Mouse (Mus musculus): ENCODE data around the gene Capn12. TPM values are rescaled to one million over a fixed set of nuclear protein-coding genes. Genes with fewer than 3 reads are reported as not detected.
A peak's percentile ranks its signal among the peaks of the same experiment; 100 is the strongest.

Capn12 gene
- polyA plus RNA-seq, 1 experiment = 0.71 TPM

- Histone ChIP-seq H3K27ac (replicated peaks; ENCODE audit: low read depth, low read length) (peak overlapping the region; percentile 96), H3K4me1 (ENCODE audit: control insufficient read depth, insufficient read depth, insufficient read length, low read length) (peaks cover 69% of the 10 kb centered on the region), H3K4me3 (ENCODE audit: insufficient read depth, low read depth, low read length) (no peak overlapping the region)
Observed at GRCm38 (mm10) chr7:28939418-28940183, 58.4 kb downstream of the Capn12 start.

GRCm38 (mm10) chr7:28941129-28941528, 59.9 kb downstream of the Capn12 start:
- Histone ChIP-seq H3K27ac (replicated peaks; ENCODE audit: low read depth, low read length) (peak overlapping the region; percentile 96), H3K4me1 (ENCODE audit: control insufficient read depth, insufficient read depth, insufficient read length, low read length) (peaks cover 69% of the 10 kb centered on the region), H3K4me3 (ENCODE audit: insufficient read depth, low read depth, low read length) (no peak overlapping the region)

GRCm38 (mm10) chr7:28941542-28941941, 60.3 kb downstream of the Capn12 start:
- H3K4me1 ChIP-seq (ENCODE audit: control insufficient read depth, insufficient read depth, insufficient read length, low read length) = peaks cover 69% of the 10 kb centered on the region
- H3K4me3 ChIP-seq (ENCODE audit: insufficient read depth, low read depth, low read length) = no peak overlapping the region
- H3K27ac ChIP-seq (replicated peaks; ENCODE audit: low read depth, low read length) = peak overlapping the region; percentile 96

Other genes starting within 250 kb of the Capn12 start
- 1.2 and 1.4 TPM in 2 replicates for gene Fbxo27, start 188.6 kb upstream of the Capn12 start, polyA plus RNA-seq (2012; ENCODE audit: insufficient read depth, insufficient read length, missing spikeins)
- gene Fbxo17, start 164.6 kb upstream of the Capn12 start, polyA plus RNA-seq (2012; ENCODE audit: insufficient read depth, insufficient read length, missing spikeins) = 0.71 and 2.5 TPM in 2 replicates
- gene Mrps12, start 139.6 kb upstream of the Capn12 start, polyA plus RNA-seq (2012; ENCODE audit: insufficient read depth, insufficient read length, missing spikeins) = 64.4 and 106 TPM in 2 replicates
- gene Sars2, start 139.4 kb upstream of the Capn12 start, polyA plus RNA-seq (2012; ENCODE audit: insufficient read depth, insufficient read length, missing spikeins) = 13.0 and 14.5 TPM in 2 replicates
- not detected in 2 replicates for gene Ccer2, start 125.2 kb upstream of the Capn12 start, polyA plus RNA-seq (2012; ENCODE audit: insufficient read depth, insufficient read length, missing spikeins)
- 94.8 and 96.2 TPM in 2 replicates for gene Sirt2, start 114.7 kb upstream of the Capn12 start, polyA plus RNA-seq (2012; ENCODE audit: insufficient read depth, insufficient read length, missing spikeins)
- 15.5 and 16.9 TPM in 2 replicates for gene Nfkbib, start 113.9 kb upstream of the Capn12 start, polyA plus RNA-seq (2012; ENCODE audit: insufficient read depth, insufficient read length, missing spikeins)
- gene Rinl, start 92.5 kb upstream of the Capn12 start, polyA plus RNA-seq (2012; ENCODE audit: insufficient read depth, insufficient read length, missing spikeins) = 2.5 and 4.6 TPM in 2 replicates
- gene Hnrnpl, start 72.9 kb upstream of the Capn12 start, polyA plus RNA-seq (2012; ENCODE audit: insufficient read depth, insufficient read length, missing spikeins) = 122 and 131 TPM in 2 replicates
- gene Ech1, start 56.2 kb upstream of the Capn12 start, polyA plus RNA-seq (2012; ENCODE audit: insufficient read depth, insufficient read length, missing spikeins) = 3,379 and 3,601 TPM in 2 replicates
- gene Lgals4, start 47.6 kb upstream of the Capn12 start, polyA plus RNA-seq (2012; ENCODE audit: insufficient read depth, insufficient read length, missing spikeins) = 12.0 and 14.6 TPM in 2 replicates
- gene Lgals7, start 17.6 kb upstream of the Capn12 start, polyA plus RNA-seq (2012; ENCODE audit: insufficient read depth, insufficient read length, missing spikeins) = 2.3 TPM in 1 of 2 replicates, not detected in the other
- 122 and 135 TPM in 2 replicates for gene Actn4, start 80.9 kb downstream of the Capn12 start, polyA plus RNA-seq (2012; ENCODE audit: insufficient read depth, insufficient read length, missing spikeins)
- gene Eif3k, start 100.4 kb downstream of the Capn12 start, polyA plus RNA-seq (2012; ENCODE audit: insufficient read depth, insufficient read length, missing spikeins) = 165 and 216 TPM in 2 replicates
- gene Map4k1, start 100.6 kb downstream of the Capn12 start, polyA plus RNA-seq (2012; ENCODE audit: insufficient read depth, insufficient read length, missing spikeins) = 0.63 and 1.4 TPM in 2 replicates
- 1.9 and 6.1 TPM in 2 replicates for gene Ryr1, start 243.8 kb downstream of the Capn12 start, polyA plus RNA-seq (2012; ENCODE audit: insufficient read depth, insufficient read length, missing spikeins)